In genomic region chr3:66985539-66986286, GRCm38 (mm10) we compare ENCODE assay signal across 8 mouse cellular contexts. TPM values are rescaled to one million over a fixed set of nuclear protein-coding genes. Genes with fewer than 3 reads are reported as not detected.
DNase-seq lines count a peak whose midpoint lies in the region; ATAC-seq and TF ChIP-seq lines count a peak whose summit lies in the region.

No protein-coding gene starts in this region.

- no peak for TF ChIP-seq RAD21 in CH12.LX (IDR thresholded peaks at IDR 0.05; ENCODE audit: low read depth, low read length)

- H3K4me3 ChIP-seq in CH12.LX (replicated peaks in 1 of 3; ENCODE audit: low read depth in 2 of 3, low read length in 2 of 3, poor library complexity in 1 of 3), result peak overlapping the region; percentile 77 to 100 (median 87)
- H3K4me3 ChIP-seq in forebrain, embryonic 10.5 days, result peak overlapping the region; percentile 84
- H3K4me3 ChIP-seq in heart, embryonic 15.5 days, result peak overlapping the region; percentile 97
- peak overlapping the region; percentile 75 for H3K4me3 ChIP-seq in liver, embryonic 13.5 days (replicated peaks)
- peak overlapping the region; percentile 93 for H3K4me3 ChIP-seq in stomach, postnatal 0 days (ENCODE audit: low read depth, low read length)

- dilution Hi-C loops in CH12.LX (cut with MboI; ENCODE audit: extremely low pct_ligation_motif_present, extremely low pct_unique_long_range_greater_than_20kb, low sequenced_read_pairs), result no loop called here

- peak overlapping the region; percentile 93 for H3K9ac ChIP-seq in CH12.LX (ENCODE audit: insufficient read depth, low read depth)
- peak overlapping the region; percentile 88 for H3K9ac ChIP-seq in heart, embryonic 15.5 days
- H3K9ac ChIP-seq in liver, embryonic 13.5 days, result peak overlapping the region; percentile 79
- peak overlapping the region; percentile 92 for H3K9ac ChIP-seq in stomach, postnatal 0 days (ENCODE audit: low read length)

- ATAC-seq in heart, embryonic 15.5 days (replicated peaks; ENCODE audit: insufficient number of reproducible peaks, insufficient read depth, low FRiP score, low read depth), result peak; percentile 84
- ATAC-seq in liver, embryonic 13.5 days (ENCODE audit: low read depth), result peak; percentile 93
- peak; percentile 92 for ATAC-seq in stomach, postnatal 0 days (ENCODE audit: low FRiP score, low TSS enrichment)

- TF ChIP-seq EP300 in CH12.LX (IDR thresholded peaks at IDR 0.05; ENCODE audit: low read length), result no peak; the same call in 1 of the 2 replicates
- no peak for TF ChIP-seq EP300 in stomach, postnatal 0 days (optimal IDR thresholded peaks at IDR 0.05)

- H3K4me2 ChIP-seq in CH12.LX (ENCODE audit: insufficient read depth, low read depth, poor library complexity, severe bottlenecking), result peak overlapping the region; percentile 76; the same call in 1 of the 2 replicates
- H3K4me2 ChIP-seq in heart, embryonic 15.5 days, result peak overlapping the region; percentile 76
- H3K4me2 ChIP-seq in liver, embryonic 13.5 days, result peak overlapping the region; percentile 72
- H3K4me2 ChIP-seq in stomach, postnatal 0 days (replicated peaks; ENCODE audit: low read depth), result peak overlapping the region; percentile 86

- in situ Hi-C loops in CH12.LX (cut with MboI; ENCODE audit: low pct_ligation_motif_present, low pct_unique_long_range_greater_than_20kb, low sequenced_read_pairs), result loop anchor here (25.0 kb wide), 1 partner anchor 352 kb away; no protein-coding TSS in a partner anchor

- under 1% methylated on average over 60 of the region's 60 CpGs for WGBS in forebrain, embryonic 10.5 days
- under 1% methylated on average over 60 of the region's 60 CpGs for WGBS in heart, embryonic 15.5 days
- WGBS in liver, embryonic 13.5 days (ENCODE audit: insufficient replicate concordance), result under 1% methylated on average over 60 of the region's 60 CpGs
- under 1% methylated on average over 60 of the region's 60 CpGs for WGBS in stomach, postnatal 0 days

- TF ChIP-seq POLR2A in CH12.LX (IDR thresholded peaks at IDR 0.05; ENCODE audit: low read depth, low read length), result peak; percentile 78

- H3K4me1 ChIP-seq in CH12.LX (ENCODE audit: control insufficient read depth in 1 of 2, insufficient read depth in 2 of 2), result peaks cover 0 to 17% of the 10 kb centered on the region in 2 experiments; a peak in 2 of 4 replicates
- H3K4me1 ChIP-seq in forebrain, embryonic 10.5 days, result peaks cover 32% of the 10 kb centered on the region
- peaks cover 31% of the 10 kb centered on the region for H3K4me1 ChIP-seq in heart, embryonic 15.5 days (replicated peaks)
- H3K4me1 ChIP-seq in liver, embryonic 13.5 days (replicated peaks), result peaks cover 25% of the 10 kb centered on the region
- H3K4me1 ChIP-seq in stomach, postnatal 0 days (replicated peaks; ENCODE audit: control insufficient read depth, insufficient read depth), result no peaks in the 10 kb centered on the region; the same call in 1 of the 2 replicates

- peak; percentile 76 for DNase-seq in CH12.LX (ENCODE audit: extremely low read depth)
- DNase-seq in c-Kit-positive CD71-negative TER-119-negative erythroid progenitor cells, embryonic 14.5 days (ENCODE audit: low read depth), result peak; percentile 55
- DNase-seq in forebrain, embryonic 10.5 days (ENCODE audit: extremely low spot score, low spot score), result peak; percentile 89
- peak; percentile 81 to 88 for DNase-seq in kidney, postnatal 25 days
- DNase-seq in liver, embryonic 13.5 days, result peak; percentile 65
- DNase-seq in natural killer cell, adult 2 months (ENCODE audit: low spot score in 2 of 2), result peak; percentile 63 to 65
- peak; percentile 88 for DNase-seq in stomach, postnatal 0 days (ENCODE audit: low spot score)

- H3K9me3 ChIP-seq in CH12.LX (replicated peaks; ENCODE audit: low read length), result peaks cover 3% of the 10 kb centered on the region
- no peaks in the 10 kb centered on the region for H3K9me3 ChIP-seq in forebrain, embryonic 10.5 days
- H3K9me3 ChIP-seq in heart, embryonic 15.5 days (replicated peaks), result no peaks in the 10 kb centered on the region
- no peaks in the 10 kb centered on the region for H3K9me3 ChIP-seq in liver, embryonic 13.5 days (replicated peaks)
- no peaks in the 10 kb centered on the region for H3K9me3 ChIP-seq in stomach, postnatal 0 days (ENCODE audit: control insufficient read depth, low read length)

- H3K36me3 ChIP-seq in CH12.LX (replicated peaks in 1 of 2; ENCODE audit: control insufficient read depth in 1 of 2, insufficient read depth in 1 of 2, low read length in 1 of 2), result no peaks in the 10 kb centered on the region
- no peaks in the 10 kb centered on the region for H3K36me3 ChIP-seq in forebrain, embryonic 10.5 days (replicated peaks)
- no peaks in the 10 kb centered on the region for H3K36me3 ChIP-seq in heart, embryonic 15.5 days
- no peaks in the 10 kb centered on the region for H3K36me3 ChIP-seq in liver, embryonic 13.5 days
- H3K36me3 ChIP-seq in stomach, postnatal 0 days (ENCODE audit: control insufficient read depth, insufficient read depth, low read length), result no peaks in the 10 kb centered on the region

- TF ChIP-seq CTCF in CH12.LX (conservative IDR thresholded peaks at IDR 0.05 in 1 of 2, IDR thresholded peaks at IDR 0.05 in 1 of 2; ENCODE audit: low read depth in 2 of 2, low read length in 2 of 2), result no peak
- no peak for TF ChIP-seq CTCF in stomach, postnatal 0 days (IDR thresholded peaks at IDR 0.05; ENCODE audit: low read depth)

- H3K27me3 ChIP-seq in CH12.LX (replicated peaks), result peaks cover 21% of the 10 kb centered on the region
- peaks cover 45% of the 10 kb centered on the region for H3K27me3 ChIP-seq in forebrain, embryonic 10.5 days (ENCODE audit: poor library complexity, severe bottlenecking)
- H3K27me3 ChIP-seq in heart, embryonic 15.5 days, result peaks cover 28% of the 10 kb centered on the region
- H3K27me3 ChIP-seq in liver, embryonic 13.5 days, result peaks cover 32% of the 10 kb centered on the region
- peaks cover 7% of the 10 kb centered on the region; the same call in 1 of the 2 replicates for H3K27me3 ChIP-seq in stomach, postnatal 0 days (ENCODE audit: control insufficient read depth, insufficient read depth, low read length)

- H3K27ac ChIP-seq in CH12.LX (ENCODE audit: insufficient read depth, low read depth), result peak overlapping the region; percentile 38; the same call in 1 of the 2 replicates
- peak overlapping the region; percentile 94 for H3K27ac ChIP-seq in forebrain, embryonic 10.5 days
- H3K27ac ChIP-seq in heart, embryonic 15.5 days, result no peak overlapping the region
- H3K27ac ChIP-seq in liver, embryonic 13.5 days, result no peak overlapping the region
- peak overlapping the region; percentile 41 for H3K27ac ChIP-seq in stomach, postnatal 0 days (replicated peaks)

- H3K79me2 ChIP-seq in CH12.LX (replicated peaks; ENCODE audit: control insufficient read depth, extremely low read depth, insufficient read depth, poor library complexity, severe bottlenecking), result peaks cover 35% of the 10 kb centered on the region

TF ChIP-seq in CH12.LX, 34 proteins besides CTCF, POLR2A, EP300 and RAD21 (continues in another document):
- peak; percentile 14; the same call in 1 of the 2 replicates for TF ChIP-seq NELFE (IDR thresholded peaks at IDR 0.05; ENCODE audit: low read depth, low read length)
- TF ChIP-seq MAFK (IDR thresholded peaks at IDR 0.05; ENCODE audit: insufficient replicate concordance, low read length), result no peak
- TF ChIP-seq USF2 (conservative IDR thresholded peaks at IDR 0.05; ENCODE audit: low read depth, low read length), result no peak
- peak; percentile 41; the same call in 1 of the 2 replicates for TF ChIP-seq ZNF384 (IDR thresholded peaks at IDR 0.05; ENCODE audit: low read depth, low read length)
- TF ChIP-seq BHLHE40 (IDR thresholded peaks at IDR 0.05; ENCODE audit: low read depth, low read length), result peak; percentile 14; the same call in 1 of the 2 replicates
- peak; percentile 96 for TF ChIP-seq ELF1 (IDR thresholded peaks at IDR 0.05; ENCODE audit: low read depth, low read length)
- TF ChIP-seq TCF12 (IDR thresholded peaks at IDR 0.05; ENCODE audit: low read depth, low read length), result peak; percentile 57
- no peak for TF ChIP-seq SMC3 (IDR thresholded peaks at IDR 0.05; ENCODE audit: low read depth, low read length)
- peak; percentile 26; the same call in 1 of the 2 replicates for TF ChIP-seq MYC (IDR thresholded peaks at IDR 0.05; ENCODE audit: low read depth, low read length)
- TF ChIP-seq CHD2 (IDR thresholded peaks at IDR 0.05; ENCODE audit: low read length), result no peak
- TF ChIP-seq MAZ (IDR thresholded peaks at IDR 0.05; ENCODE audit: low read depth, low read length), result no peak
- TF ChIP-seq HCFC1 (IDR thresholded peaks at IDR 0.05; ENCODE audit: low read depth, low read length), result peak; percentile 85
- TF ChIP-seq MAX (IDR thresholded peaks at IDR 0.05; ENCODE audit: low read length), result peak; percentile 54; the same call in 1 of the 2 replicates
- peak; percentile 58; the same call in 1 of the 2 replicates for TF ChIP-seq ZMIZ1 (IDR thresholded peaks at IDR 0.05; ENCODE audit: low read depth, low read length)
- TF ChIP-seq JUND (conservative IDR thresholded peaks at IDR 0.05; ENCODE audit: low read depth, low read length), result no peak
- no peak for TF ChIP-seq RCOR1 (conservative IDR thresholded peaks at IDR 0.05; ENCODE audit: low read depth, low read length)
- TF ChIP-seq ETS1 (conservative IDR thresholded peaks at IDR 0.05; ENCODE audit: low read depth, low read length), result no peak
- peak; percentile 62 for TF ChIP-seq IRF4 (IDR thresholded peaks at IDR 0.05; ENCODE audit: low read depth, low read length)
- TF ChIP-seq KAT2A (IDR thresholded peaks at IDR 0.05; ENCODE audit: insufficient replicate concordance, low read length), result peak; percentile 60; the same call in 1 of the 2 replicates

RNA-seq across cellular contexts. Expression of gene Shox2, which starts 4.1 kb away (rescaled TPM):
- total RNA-seq in CH12.LX (2012; rRNA removed) (1.3 and 1.7 TPM in 2 replicates), CH12.LX (2014; rRNA removed) (1.1 and 1.3 TPM in 2 replicates)
- 1.2 and 1.3 TPM in 2 replicates for polyA plus RNA-seq in CH12.LX (2012; ENCODE audit: insufficient read length, low read depth)
- 3.4 and 6.6 TPM in 2 replicates for polyA plus RNA-seq in forebrain, embryonic 10.5 days (2016; fragmentation: Nextera tagmentation; extraction: Ambion mirVana)
- 3.9 and 6.9 TPM in 2 replicates for polyA plus RNA-seq in heart, embryonic 15.5 days (2015; fragmentation: Nextera tagmentation; extraction: Ambion mirVana)
- polyA plus RNA-seq in liver, embryonic 13.5 days (2015; fragmentation: Nextera tagmentation; extraction: Ambion mirVana), result 0.14 and 0.22 TPM in 2 replicates
- 0.05 and 0.18 TPM in 2 replicates for polyA plus RNA-seq in stomach, postnatal 0 days (2015; fragmentation: Nextera tagmentation; extraction: Ambion mirVana)

RNA-seq across cellular contexts. Expression of gene Rsrc1, which starts 4.5 kb away (rescaled TPM):
- total RNA-seq in CH12.LX (2012; rRNA removed) (27.8 and 28.9 TPM in 2 replicates), CH12.LX (2014; rRNA removed) (31.5 and 34.0 TPM in 2 replicates)
- polyA plus RNA-seq in CH12.LX (2012; ENCODE audit: insufficient read length, low read depth), result 50.9 and 60.5 TPM in 2 replicates
- polyA plus RNA-seq in forebrain, embryonic 10.5 days (2016; fragmentation: Nextera tagmentation; extraction: Ambion mirVana), result 41.3 and 41.6 TPM in 2 replicates
- polyA plus RNA-seq in heart, embryonic 15.5 days (2015; fragmentation: Nextera tagmentation; extraction: Ambion mirVana), result 19.6 and 21.3 TPM in 2 replicates
- 9.8 and 12.5 TPM in 2 replicates for polyA plus RNA-seq in liver, embryonic 13.5 days (2015; fragmentation: Nextera tagmentation; extraction: Ambion mirVana)
- polyA plus RNA-seq in stomach, postnatal 0 days (2015; fragmentation: Nextera tagmentation; extraction: Ambion mirVana), result 15.1 and 15.9 TPM in 2 replicates

Comparison
In these comparisons a context has a peak if more than half of its experiments do, and no peak if none do; other contexts are left out.
1. H3K27ac ChIP-seq: peak in CH12.LX (single experiment), forebrain, embryonic 10.5 days (single experiment) and stomach, postnatal 0 days (single experiment); none in heart, embryonic 15.5 days (single experiment) and liver, embryonic 13.5 days (single experiment).
2. Peak in every context shown above with its lines, with median percentiles within 50 percentile points of each other: DNase-seq, H3K4me2 ChIP-seq, H3K4me3 ChIP-seq, H3K9ac ChIP-seq and ATAC-seq.